Mouse (Mus musculus): ENCODE results near the gene Mcrs1. TPM values are rescaled to one million over a fixed set of nuclear protein-coding genes. Genes with fewer than 3 reads are reported as not detected.

Mcrs1 gene
- total and polyA plus RNA-seq, 3 experiments: 124 to 131 TPM; not detected in 1

GRCm38 (mm10) chr15:99221315-99221952 is 30.3 kb downstream of the Mcrs1 start:
- Histone ChIP-seq H3K27me3 (ENCODE audit: control insufficient read depth in 1 of 2, insufficient read depth in 2 of 2, low read length in 2 of 2) (peaks cover 7 to 17% of the 10 kb centered on the region in 2 experiments), H3K79me2 (ENCODE audit: control insufficient read depth, insufficient read depth, low read length, poor library complexity) (peaks cover 1% of the 10 kb centered on the region; the same call in 1 of the 2 replicates), H3K9ac (ENCODE audit: control insufficient read depth, low read depth, low read length, poor library complexity, severe bottlenecking) (peak overlapping the region; percentile 46), H3K4me3 (ENCODE audit: control insufficient read depth in 1 of 2, insufficient read depth in 1 of 2, low read depth in 2 of 2, low read length in 2 of 2) (peak overlapping the region; percentile 56 to 72; a peak in 3 of 4 replicates), H3K36me3 (ENCODE audit: control insufficient read depth in 1 of 2, insufficient read depth in 2 of 2, low read length in 2 of 2) (peaks cover 0 to 8% of the 10 kb centered on the region in 2 experiments; a peak in 2 of 4 replicates), H3K4me1 (ENCODE audit: control insufficient read depth in 1 of 2, insufficient read depth in 2 of 2, low read length in 2 of 2) (peaks cover 4 to 17% of the 10 kb centered on the region in 2 experiments; a peak in 3 of 4 replicates), H3K27ac (ENCODE audit: control insufficient read depth, low read depth, low read length) (no peak overlapping the region), H3K9me3 (replicated peaks; ENCODE audit: insufficient read depth, low read length) (no peaks in the 10 kb centered on the region)
- no peak for TF ChIP-seq GATA1 (IDR thresholded peaks at IDR 0.05; ENCODE audit: low read depth, low read length)
- TF ChIP-seq HCFC1 (IDR thresholded peaks at IDR 0.05; ENCODE audit: low read depth, low read length): no peak
- no peak for TF ChIP-seq TBP (IDR thresholded peaks at IDR 0.05; ENCODE audit: low read depth, low read length)
- no peak for TF ChIP-seq TAL1 (IDR thresholded peaks at IDR 0.05; ENCODE audit: low read length)
- TF ChIP-seq ZC3H11A (IDR thresholded peaks at IDR 0.05; ENCODE audit: low read depth, low read length): no peak
- no peak for TF ChIP-seq USF2 (IDR thresholded peaks at IDR 0.05; ENCODE audit: borderline replicate concordance in 1 of 2, insufficient read depth in 1 of 2, low read depth in 1 of 2, low read length in 2 of 2)
- DNase-seq (ENCODE audit: low read depth, low spot score): peak; percentile 40

GRCm38 (mm10) chr15:99217630-99218029 is 34.1 kb downstream of the Mcrs1 start:
- Histone ChIP-seq H3K79me2 (ENCODE audit: control insufficient read depth, insufficient read depth, low read length, poor library complexity) (no peaks in the 10 kb centered on the region), H3K36me3 (ENCODE audit: control insufficient read depth in 1 of 2, insufficient read depth in 2 of 2, low read length in 2 of 2) (peaks cover 0 to 12% of the 10 kb centered on the region in 2 experiments; a peak in 2 of 4 replicates), H3K9ac (ENCODE audit: control insufficient read depth, low read depth, low read length, poor library complexity, severe bottlenecking) (no peak overlapping the region), H3K27me3 (ENCODE audit: control insufficient read depth in 1 of 2, insufficient read depth in 2 of 2, low read length in 2 of 2) (peaks cover 3 to 10% of the 10 kb centered on the region in 2 experiments), H3K9me3 (replicated peaks; ENCODE audit: insufficient read depth, low read length) (no peaks in the 10 kb centered on the region), H3K4me1 (ENCODE audit: control insufficient read depth in 1 of 2, insufficient read depth in 2 of 2, low read length in 2 of 2) (peaks cover 4 to 23% of the 10 kb centered on the region in 2 experiments; a peak in 3 of 4 replicates), H3K4me3 (ENCODE audit: control insufficient read depth in 1 of 2, insufficient read depth in 1 of 2, low read depth in 2 of 2, low read length in 2 of 2) (no peak overlapping the region), H3K27ac (ENCODE audit: control insufficient read depth, low read depth, low read length) (no peak overlapping the region)
- DNase-seq (ENCODE audit: low read depth, low spot score): no peak
- TF ChIP-seq ZC3H11A (IDR thresholded peaks at IDR 0.05; ENCODE audit: low read depth, low read length): no peak
- TF ChIP-seq MEF2A (IDR thresholded peaks at IDR 0.05; ENCODE audit: extremely low read depth, insufficient replicate concordance, low read depth, low read length, poor library complexity, severe bottlenecking): no peak
- no peak for TF ChIP-seq CTCF (IDR thresholded peaks at IDR 0.05 in 2 of 3, conservative IDR thresholded peaks at IDR 0.05 in 1 of 3; ENCODE audit: control insufficient read depth in 1 of 3, insufficient read depth in 1 of 3, low read depth in 2 of 3, low read length in 3 of 3, poor library complexity in 1 of 3, severe bottlenecking in 1 of 3)
- TF ChIP-seq MYC (IDR thresholded peaks at IDR 0.05; ENCODE audit: low read depth, low read length): no peak
- no peak for TF ChIP-seq CHD2 (IDR thresholded peaks at IDR 0.05; ENCODE audit: low read length)
- no peak for TF ChIP-seq POLR2AphosphoS2 (IDR thresholded peaks at IDR 0.05; ENCODE audit: low read length)

Data from MEL (cell line).